Mouse (Mus musculus): ENCODE measurements at regions not wholly inside any gene's neighbourhood (a gene's known extent, or its start where the extent isn't known, plus 50 kb on each side); places are given as distances from the start of the nearest gene placed in this dataset.
"Not testable (repeated sequence)": the region's sequence is repeated elsewhere in the genome, so short reads cannot be mapped to it uniquely, and the experiment has no call there.

GRCm38 (mm10) chr15:38129330-38129729 is 704.0 kb downstream of the 4930447A16Rik start:
- no peak for ATAC-seq (ENCODE audit: low read depth)
- Histone ChIP-seq H3K4me1 (replicated peaks; ENCODE audit: control insufficient read depth, insufficient read depth, low read length) (no peaks in the 10 kb centered on the region), H3K9me3 (ENCODE audit: control insufficient read depth, low read length) (no peaks in the 10 kb centered on the region), H3K36me3 (ENCODE audit: control insufficient read depth, insufficient read depth, low read length) (no peaks in the 10 kb centered on the region), H3K27ac (ENCODE audit: low read length) (no peak overlapping the region), H3K4me3 (ENCODE audit: low read length) (no peak overlapping the region), H3K4me2 (ENCODE audit: low read depth, low read length) (no peak overlapping the region), H3K27me3 (ENCODE audit: control insufficient read depth, insufficient read depth, low read depth, low read length) (no peaks in the 10 kb centered on the region), H3K9ac (ENCODE audit: low read length) (no peak overlapping the region)
- whole genome bisulfite sequencing: 82% methylated on average over 7 of the region's 7 CpGs

- WGBS: 72% methylated on average over 8 of the region's 8 CpGs
- Histone ChIP-seq H3K36me3 (ENCODE audit: control insufficient read depth, insufficient read depth, low read length) (no peaks in the 10 kb centered on the region), H3K9ac (ENCODE audit: low read length) (no peak overlapping the region), H3K4me1 (replicated peaks; ENCODE audit: control insufficient read depth, insufficient read depth, low read length) (no peaks in the 10 kb centered on the region), H3K4me2 (ENCODE audit: low read depth, low read length) (no peak overlapping the region), H3K27me3 (ENCODE audit: control insufficient read depth, insufficient read depth, low read depth, low read length) (no peaks in the 10 kb centered on the region), H3K27ac (ENCODE audit: low read length) (no peak overlapping the region), H3K4me3 (ENCODE audit: low read length) (no peak overlapping the region), H3K9me3 (ENCODE audit: control insufficient read depth, low read length) (no peaks in the 10 kb centered on the region)
- no peak for ATAC-seq (ENCODE audit: low read depth)
Measured at GRCm38 (mm10) chr15:38129861-38130631, 704.7 kb downstream of the 4930447A16Rik start.

- no peak for ATAC-seq (ENCODE audit: low read depth)
- Histone ChIP-seq H3K27ac (ENCODE audit: low read length) (no peak overlapping the region), H3K9me3 (ENCODE audit: control insufficient read depth, low read length) (no peaks in the 10 kb centered on the region), H3K27me3 (ENCODE audit: control insufficient read depth, insufficient read depth, low read depth, low read length) (no peaks in the 10 kb centered on the region), H3K4me2 (ENCODE audit: low read depth, low read length) (no peak overlapping the region), H3K4me3 (ENCODE audit: low read length) (no peak overlapping the region), H3K4me1 (replicated peaks; ENCODE audit: control insufficient read depth, insufficient read depth, low read length) (no peaks in the 10 kb centered on the region), H3K36me3 (ENCODE audit: control insufficient read depth, insufficient read depth, low read length) (no peaks in the 10 kb centered on the region), H3K9ac (ENCODE audit: low read length) (no peak overlapping the region)
- 91% methylated on average over 2 of the region's 2 CpGs for WGBS
Measured at GRCm38 (mm10) chr15:38130632-38131028, 705.3 kb downstream of the 4930447A16Rik start.

GRCm38 (mm10) chr15:38139639-38140038 is 714.3 kb downstream of the 4930447A16Rik start:
- H3K27me3 ChIP-seq (ENCODE audit: control insufficient read depth, insufficient read depth, low read depth, low read length): no peaks in the 10 kb centered on the region
- H3K4me1 ChIP-seq (replicated peaks; ENCODE audit: control insufficient read depth, insufficient read depth, low read length): no peaks in the 10 kb centered on the region
- no peak overlapping the region for H3K4me3 ChIP-seq (ENCODE audit: low read length)
- no peak overlapping the region for H3K4me2 ChIP-seq (ENCODE audit: low read depth, low read length)
- WGBS: 96% methylated on average over 1 of the region's 1 CpGs
- H3K36me3 ChIP-seq (ENCODE audit: control insufficient read depth, insufficient read depth, low read length): no peaks in the 10 kb centered on the region
- no peak overlapping the region for H3K27ac ChIP-seq (ENCODE audit: low read length)
- no peak for ATAC-seq (ENCODE audit: low read depth)
- H3K9me3 ChIP-seq (ENCODE audit: control insufficient read depth, low read length): 0 out of 2 replicates have a peak, but pooled peaks cover 2% of the 10 kb centered on the region
- no peak overlapping the region for H3K9ac ChIP-seq (ENCODE audit: low read length)

- Histone ChIP-seq H3K27me3 (ENCODE audit: control insufficient read depth, insufficient read depth, low read depth, low read length) (no peaks in the 10 kb centered on the region), H3K4me3 (ENCODE audit: low read length) (no peak overlapping the region), H3K27ac (ENCODE audit: low read length) (no peak overlapping the region), H3K36me3 (ENCODE audit: control insufficient read depth, insufficient read depth, low read length) (no peaks in the 10 kb centered on the region), H3K9ac (ENCODE audit: low read length) (no peak overlapping the region), H3K4me1 (replicated peaks; ENCODE audit: control insufficient read depth, insufficient read depth, low read length) (no peaks in the 10 kb centered on the region), H3K4me2 (ENCODE audit: low read depth, low read length) (no peak overlapping the region), H3K9me3 (ENCODE audit: control insufficient read depth, low read length) (no peaks in the 10 kb centered on the region; the same call in 1 of the 2 replicates)
- no peak for ATAC-seq (ENCODE audit: low read depth)
- WGBS: 66% methylated on average over 2 of the region's 2 CpGs
Measured at GRCm38 (mm10) chr15:38143495-38143894, 718.1 kb downstream of the 4930447A16Rik start.

GRCm38 (mm10) chr15:38151654-38152053 is 726.3 kb downstream of the 4930447A16Rik start:
- no peak for ATAC-seq (ENCODE audit: low read depth)

GRCm38 (mm10) chr15:38153821-38154220 is 728.5 kb downstream of the 4930447A16Rik start:
- not testable (repeated sequence) for H3K4me2 ChIP-seq (ENCODE audit: low read depth, low read length); H3K4me3 ChIP-seq (ENCODE audit: low read length); H3K36me3 ChIP-seq (ENCODE audit: control insufficient read depth, insufficient read depth, low read length); ATAC-seq (ENCODE audit: low read depth); H3K9ac ChIP-seq (ENCODE audit: low read length); H3K9me3 ChIP-seq (ENCODE audit: control insufficient read depth, low read length); H3K4me1 ChIP-seq (replicated peaks; ENCODE audit: control insufficient read depth, insufficient read depth, low read length); H3K27me3 ChIP-seq (ENCODE audit: control insufficient read depth, insufficient read depth, low read depth, low read length); H3K27ac ChIP-seq (ENCODE audit: low read length)

More at GRCm38 (mm10) chr15:38151654-38152053, 726.3 kb downstream of the 4930447A16Rik start:
- Histone ChIP-seq H3K9ac (ENCODE audit: low read length) (no peak overlapping the region), H3K27me3 (ENCODE audit: control insufficient read depth, insufficient read depth, low read depth, low read length) (no peaks in the 10 kb centered on the region), H3K4me3 (ENCODE audit: low read length) (no peak overlapping the region), H3K27ac (ENCODE audit: low read length) (no peak overlapping the region), H3K9me3 (ENCODE audit: control insufficient read depth, low read length) (no peaks in the 10 kb centered on the region; the same call in 1 of the 2 replicates), H3K4me2 (ENCODE audit: low read depth, low read length) (no peak overlapping the region), H3K36me3 (ENCODE audit: control insufficient read depth, insufficient read depth, low read length) (no peaks in the 10 kb centered on the region), H3K4me1 (replicated peaks; ENCODE audit: control insufficient read depth, insufficient read depth, low read length) (no peaks in the 10 kb centered on the region)
- WGBS: 69% methylated on average over 4 of the region's 4 CpGs

- Histone ChIP-seq H3K4me2 (ENCODE audit: low read depth, low read length) (no peak overlapping the region), H3K9ac (ENCODE audit: low read length) (no peak overlapping the region), H3K4me1 (replicated peaks; ENCODE audit: control insufficient read depth, insufficient read depth, low read length) (no peaks in the 10 kb centered on the region), H3K4me3 (ENCODE audit: low read length) (no peak overlapping the region), H3K9me3 (ENCODE audit: control insufficient read depth, low read length) (no peaks in the 10 kb centered on the region), H3K27ac (ENCODE audit: low read length) (no peak overlapping the region), H3K36me3 (ENCODE audit: control insufficient read depth, insufficient read depth, low read length) (no peaks in the 10 kb centered on the region), H3K27me3 (ENCODE audit: control insufficient read depth, insufficient read depth, low read depth, low read length) (no peaks in the 10 kb centered on the region)
- 59% methylated on average over 2 of the region's 2 CpGs for WGBS
- ATAC-seq (ENCODE audit: low read depth): no peak
Measured at GRCm38 (mm10) chr15:38159161-38159560, 733.8 kb downstream of the 4930447A16Rik start.

GRCm38 (mm10) chr15:38163721-38164120 is 738.4 kb downstream of the 4930447A16Rik start:
- Histone ChIP-seq H3K36me3 (ENCODE audit: control insufficient read depth, insufficient read depth, low read length) (no peaks in the 10 kb centered on the region), H3K27ac (ENCODE audit: low read length) (no peak overlapping the region), H3K27me3 (ENCODE audit: control insufficient read depth, insufficient read depth, low read depth, low read length) (no peaks in the 10 kb centered on the region), H3K4me1 (replicated peaks; ENCODE audit: control insufficient read depth, insufficient read depth, low read length) (peaks cover 2% of the 10 kb centered on the region; the same call in 1 of the 2 replicates), H3K4me3 (ENCODE audit: low read length) (no peak overlapping the region), H3K4me2 (ENCODE audit: low read depth, low read length) (no peak overlapping the region), H3K9ac (ENCODE audit: low read length) (no peak overlapping the region), H3K9me3 (ENCODE audit: control insufficient read depth, low read length) (no peaks in the 10 kb centered on the region)
- 55% methylated on average over 6 of the region's 6 CpGs for WGBS
- no peak for ATAC-seq (ENCODE audit: low read depth)

All from lung, embryonic 16.5 days (tissue).